Mouse (Mus musculus): ENCODE data around the gene Btrc. TPM values are rescaled to one million over a fixed set of nuclear protein-coding genes. Genes with fewer than 3 reads are reported as not detected.
"Not testable (repeated sequence)": the region's sequence is repeated elsewhere in the genome, so short reads cannot be mapped to it uniquely, and the experiment has no call there.

The Btrc gene
- polyA plus RNA-seq, 1 experiment from 2014 or later: 37.4 TPM

GRCm38 (mm10) chr19:45540657-45541408, 177.3 kb downstream of the Btrc start:
- no peak for ATAC-seq (ENCODE audit: borderline replicate concordance, extremely low read depth, low FRiP score, low TSS enrichment)
- peak overlapping the region; percentile 39 for H3K4me3 ChIP-seq
- H3K9me3 ChIP-seq: no peaks in the 10 kb centered on the region
- peaks cover 18% of the 10 kb centered on the region for H3K4me1 ChIP-seq
- peak overlapping the region; percentile 83 for H3K4me2 ChIP-seq
- H3K27me3 ChIP-seq: peaks cover 52% of the 10 kb centered on the region
- no peak overlapping the region for H3K9ac ChIP-seq
- H3K36me3 ChIP-seq: no peaks in the 10 kb centered on the region
- no peak overlapping the region for H3K27ac ChIP-seq
- 32% methylated on average over 8 of the region's 8 CpGs for WGBS

- 1% methylated on average over 51 of the region's 58 CpGs for WGBS
- Histone ChIP-seq H3K27ac (no peak overlapping the region), H3K9me3 (no peaks in the 10 kb centered on the region), H3K27me3 (peaks cover 59% of the 10 kb centered on the region), H3K9ac (0 out of 2 replicates have a peak overlapping the region, but pooled peaks have one; percentile 20), H3K4me1 (peaks cover 18% of the 10 kb centered on the region), H3K4me3 (peak overlapping the region; percentile 39), H3K36me3 (no peaks in the 10 kb centered on the region), H3K4me2 (peak overlapping the region; percentile 83)
- ATAC-seq (ENCODE audit: borderline replicate concordance, extremely low read depth, low FRiP score, low TSS enrichment): peak; percentile 24
These were observed 178.0 kb downstream of the Btrc start for GRCm38 (mm10) chr19:45541409-45542041.

DNA sequence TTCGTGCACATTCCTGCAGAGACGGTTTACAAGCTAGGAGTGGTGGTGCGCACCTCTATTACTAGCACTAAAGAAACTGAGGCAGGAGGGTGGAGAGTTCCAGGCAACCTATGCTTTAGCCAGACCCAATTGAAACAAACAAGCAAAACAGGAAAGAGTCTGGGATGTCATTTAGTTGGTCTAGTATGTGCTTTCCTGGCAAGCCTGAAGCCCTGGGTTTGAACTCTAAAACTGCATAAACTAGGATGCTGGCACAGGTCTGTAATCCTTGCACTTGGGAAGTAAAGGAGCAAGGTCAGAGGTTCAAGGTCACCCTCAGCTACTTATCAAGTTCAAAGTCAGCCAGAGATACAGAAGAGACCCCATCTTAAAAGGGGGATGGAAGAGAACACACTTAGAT, 178.5 kb downstream of the Btrc start:
- peak overlapping the region; percentile 39 for H3K4me3 ChIP-seq
- H3K9ac ChIP-seq: 0 out of 2 replicates have a peak overlapping the region, but pooled peaks have one; percentile 20
- H3K4me2 ChIP-seq: peak overlapping the region; percentile 83
- peaks cover 18% of the 10 kb centered on the region for H3K4me1 ChIP-seq
- H3K27me3 ChIP-seq: peaks cover 60% of the 10 kb centered on the region
- no peak overlapping the region for H3K27ac ChIP-seq
- 26% methylated on average over 3 of the region's 3 CpGs for WGBS
- no peak for ATAC-seq (ENCODE audit: borderline replicate concordance, extremely low read depth, low FRiP score, low TSS enrichment)
- no peaks in the 10 kb centered on the region for H3K36me3 ChIP-seq
- H3K9me3 ChIP-seq: no peaks in the 10 kb centered on the region

DNA sequence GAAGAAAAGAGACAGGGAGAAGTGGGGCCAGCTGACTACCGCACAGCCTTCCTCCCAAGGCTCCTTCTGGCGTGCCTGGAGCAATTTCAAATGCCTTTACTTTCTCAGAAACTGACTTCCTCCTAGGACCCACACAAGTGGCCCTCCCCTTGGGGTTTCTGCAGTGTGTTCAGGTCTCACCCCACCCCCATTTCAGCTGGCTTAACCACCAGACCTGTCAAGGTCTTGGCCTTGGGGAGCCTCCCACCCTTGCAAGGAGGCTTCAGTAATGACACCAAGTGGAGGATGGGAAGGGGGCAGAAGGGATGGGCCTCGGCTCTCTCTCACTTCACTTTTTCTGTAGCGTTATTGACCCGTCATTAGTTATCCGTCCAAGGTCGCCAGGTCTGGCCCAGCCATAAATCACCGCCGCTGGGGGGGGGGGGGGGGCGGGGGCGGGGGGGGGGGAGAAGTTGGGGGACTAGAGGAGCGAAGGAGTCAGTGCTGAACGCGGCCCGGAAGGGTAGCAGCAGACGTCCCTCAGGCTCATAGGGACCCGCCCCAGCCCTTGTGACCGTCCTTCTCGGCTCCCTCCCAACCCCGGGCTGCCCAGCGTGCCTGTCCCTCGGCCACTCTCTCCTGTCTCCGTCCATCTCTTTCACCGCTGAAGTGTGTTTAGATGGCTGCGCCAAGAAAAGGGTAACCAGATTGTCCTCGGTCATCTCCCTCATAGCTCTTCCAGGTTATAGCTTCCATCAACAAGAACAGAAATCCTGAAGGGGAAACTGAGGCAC, 180.8 kb downstream of the Btrc start:
- Histone ChIP-seq H3K27ac (no peak overlapping the region), H3K4me2 (peak overlapping the region; percentile 89), H3K36me3 (no peaks in the 10 kb centered on the region), H3K4me3 (peak overlapping the region; percentile 46), H3K9ac (no peak overlapping the region), H3K9me3 (no peaks in the 10 kb centered on the region), H3K27me3 (peaks cover 60% of the 10 kb centered on the region), H3K4me1 (peaks cover 18% of the 10 kb centered on the region)
- ATAC-seq (ENCODE audit: borderline replicate concordance, extremely low read depth, low FRiP score, low TSS enrichment): 0 out of 2 replicates have a peak, but pooled peaks have one; percentile 37
- WGBS: 1% methylated on average over 16 of the region's 26 CpGs

DNA sequence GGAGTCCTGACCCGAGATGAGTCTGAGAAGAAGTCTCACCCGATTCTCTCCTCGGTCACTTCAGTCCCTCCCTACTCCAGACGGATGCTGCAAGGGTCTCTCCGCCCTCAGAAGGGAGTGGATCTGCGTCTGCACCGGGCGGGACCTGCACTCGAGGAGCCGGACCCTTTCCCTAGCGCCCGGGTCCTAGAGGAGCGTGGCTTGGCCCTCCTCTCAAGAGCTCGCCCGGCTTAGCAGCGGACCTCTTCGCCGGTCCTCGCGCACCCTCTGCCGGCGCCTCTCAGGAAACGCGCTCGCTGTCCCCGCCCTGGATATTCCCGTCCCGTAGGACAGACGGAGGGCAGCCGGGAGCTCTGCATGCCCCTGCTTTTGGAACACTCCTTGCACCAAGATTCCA, 181.4 kb downstream of the Btrc start:
- whole genome bisulfite sequencing: 0% methylated on average over 30 of the region's 30 CpGs
- Histone ChIP-seq H3K4me3 (peak overlapping the region; percentile 46), H3K4me1 (peaks cover 18% of the 10 kb centered on the region), H3K9ac (no peak overlapping the region), H3K4me2 (peak overlapping the region; percentile 89), H3K9me3 (no peaks in the 10 kb centered on the region), H3K36me3 (no peaks in the 10 kb centered on the region), H3K27me3 (peaks cover 57% of the 10 kb centered on the region), H3K27ac (no peak overlapping the region)
- peak; percentile 72; the same call in 1 of the 2 replicates for ATAC-seq (ENCODE audit: borderline replicate concordance, extremely low read depth, low FRiP score, low TSS enrichment)

- not testable (repeated sequence) for H3K4me2 ChIP-seq; H3K9me3 ChIP-seq; H3K36me3 ChIP-seq; ATAC-seq (ENCODE audit: borderline replicate concordance, extremely low read depth, low FRiP score, low TSS enrichment); H3K9ac ChIP-seq; H3K27ac ChIP-seq; H3K4me3 ChIP-seq
- Histone ChIP-seq H3K4me1 (peaks cover 16% of the 10 kb centered on the region), H3K27me3 (peaks cover 25% of the 10 kb centered on the region)
These were observed 184.7 kb downstream of the Btrc start for GRCm38 (mm10) chr19:45548196-45548595.

DNA sequence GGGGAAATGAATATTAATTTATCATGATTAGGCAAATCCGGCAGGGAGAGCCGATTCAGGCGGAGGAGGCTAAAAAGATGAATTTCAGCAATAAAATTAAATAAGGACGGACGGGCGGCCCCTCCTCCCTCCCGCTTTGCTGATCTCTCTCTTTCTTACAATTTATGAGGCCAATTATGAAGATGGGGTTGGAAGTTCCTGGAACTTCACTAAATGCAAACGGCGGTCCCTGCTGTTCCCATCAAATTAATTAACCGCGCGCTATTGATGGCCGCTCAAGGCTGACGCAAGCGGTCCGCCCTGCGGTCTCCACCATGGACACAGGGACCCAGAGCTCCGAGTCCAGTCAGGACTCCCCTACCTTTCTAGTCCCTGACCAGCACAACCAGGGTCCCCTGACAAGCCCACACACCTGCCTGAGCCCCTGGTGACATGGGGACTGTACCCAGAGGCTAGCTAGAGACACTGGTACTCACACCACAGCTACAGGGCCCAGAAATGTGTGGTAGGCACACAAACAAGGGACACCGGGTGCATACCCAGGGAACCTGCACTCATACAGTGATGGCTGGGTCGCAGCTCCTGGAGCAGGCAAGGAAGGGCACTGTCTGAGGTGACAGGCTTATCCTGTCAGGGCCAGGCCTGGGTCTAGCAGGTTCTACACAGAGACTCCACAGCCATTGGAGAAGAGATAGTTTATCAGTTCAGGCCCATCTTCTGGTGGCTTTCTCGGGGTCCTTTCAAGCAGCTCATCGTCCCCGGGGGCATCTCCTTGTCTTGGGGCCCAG, 185.8 kb downstream of the Btrc start:
- no peak overlapping the region for H3K4me3 ChIP-seq
- H3K27me3 ChIP-seq: peaks cover 16% of the 10 kb centered on the region
- peaks cover 13% of the 10 kb centered on the region for H3K4me1 ChIP-seq
- WGBS: 75% methylated on average over 23 of the region's 23 CpGs
- no peak overlapping the region for H3K27ac ChIP-seq
- H3K4me2 ChIP-seq: no peak overlapping the region
- no peak for ATAC-seq (ENCODE audit: borderline replicate concordance, extremely low read depth, low FRiP score, low TSS enrichment)
- H3K36me3 ChIP-seq: peaks cover 12% of the 10 kb centered on the region; the same call in 1 of the 2 replicates
- H3K9ac ChIP-seq: no peak overlapping the region
- H3K9me3 ChIP-seq: no peaks in the 10 kb centered on the region

GRCm38 (mm10) chr19:45549948-45550347, 186.4 kb downstream of the Btrc start:
- ATAC-seq (ENCODE audit: borderline replicate concordance, extremely low read depth, low FRiP score, low TSS enrichment): no peak
- H3K4me1 ChIP-seq: peaks cover 7% of the 10 kb centered on the region; the same call in 1 of the 2 replicates
- H3K36me3 ChIP-seq: peaks cover 15% of the 10 kb centered on the region; the same call in 1 of the 2 replicates
- no peak overlapping the region for H3K9ac ChIP-seq
- H3K9me3 ChIP-seq: no peaks in the 10 kb centered on the region
- no peak overlapping the region for H3K4me3 ChIP-seq
- H3K27ac ChIP-seq: no peak overlapping the region
- no peak overlapping the region for H3K4me2 ChIP-seq
- WGBS: 60% methylated on average over 4 of the region's 4 CpGs
- H3K27me3 ChIP-seq: peaks cover 16% of the 10 kb centered on the region

DNA sequence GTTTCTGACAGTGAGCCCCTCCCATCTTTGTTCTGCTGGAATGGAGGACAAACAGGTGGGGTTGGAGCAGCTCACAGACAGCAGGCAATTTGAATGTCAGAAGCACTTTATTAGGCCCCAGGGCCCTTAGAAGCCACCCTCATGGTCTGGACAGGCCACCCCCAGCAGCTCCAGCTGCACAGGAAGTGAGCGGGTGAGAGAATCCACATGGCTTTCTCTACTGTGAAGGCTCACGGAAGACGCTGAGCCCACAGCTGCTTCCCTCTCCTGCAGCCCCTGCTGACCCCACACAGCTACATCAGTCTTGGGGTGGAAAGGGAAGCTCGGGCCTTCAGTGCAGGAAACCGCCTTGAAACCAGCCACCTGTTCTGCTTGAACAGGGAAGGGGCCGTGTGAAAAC, 188.7 kb downstream of the Btrc start:
- Histone ChIP-seq H3K9ac (no peak overlapping the region), H3K4me2 (no peak overlapping the region), H3K4me3 (no peak overlapping the region), H3K4me1 (peaks cover 7% of the 10 kb centered on the region; the same call in 1 of the 2 replicates), H3K36me3 (peaks cover 19% of the 10 kb centered on the region; the same call in 1 of the 2 replicates), H3K27ac (no peak overlapping the region), H3K9me3 (no peaks in the 10 kb centered on the region), H3K27me3 (no peaks in the 10 kb centered on the region)
- 43% methylated on average over 6 of the region's 6 CpGs for WGBS
- ATAC-seq (ENCODE audit: borderline replicate concordance, extremely low read depth, low FRiP score, low TSS enrichment): no peak

DNA sequence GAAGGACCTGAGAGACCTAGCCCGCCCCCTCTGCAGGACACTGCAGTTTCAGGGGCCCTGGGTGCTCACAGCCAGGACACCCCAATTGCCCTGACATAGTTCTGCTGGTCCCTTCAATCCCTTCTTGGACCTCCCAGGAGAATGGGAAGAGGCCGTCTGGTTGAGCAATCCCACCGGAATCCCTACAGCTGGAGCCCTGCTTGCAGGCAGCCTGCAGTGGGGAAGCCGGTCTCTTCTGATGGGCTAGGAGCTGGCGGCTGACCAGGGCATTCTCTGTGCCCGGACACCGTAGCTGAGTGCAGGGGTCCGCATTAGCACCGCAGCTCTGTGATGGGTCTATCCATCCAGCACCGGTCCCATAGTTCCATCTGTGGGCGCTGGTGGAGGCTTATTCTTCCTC, 190.6 kb downstream of the Btrc start:
- Histone ChIP-seq H3K4me1 (peaks cover 7% of the 10 kb centered on the region), H3K9me3 (no peaks in the 10 kb centered on the region), H3K9ac (no peak overlapping the region), H3K27ac (no peak overlapping the region), H3K27me3 (no peaks in the 10 kb centered on the region), H3K4me3 (no peak overlapping the region), H3K4me2 (no peak overlapping the region), H3K36me3 (peaks cover 19% of the 10 kb centered on the region; the same call in 1 of the 2 replicates)
- 92% methylated on average over 11 of the region's 11 CpGs for WGBS
- ATAC-seq (ENCODE audit: borderline replicate concordance, extremely low read depth, low FRiP score, low TSS enrichment): no peak

Data from lung, embryonic 15.5 days (tissue).